ENCODE assay signal across 12 mouse cellular contexts in genomic region chr5:120365950-120366467, GRCm38 (mm10).
A peak's percentile ranks its signal among the peaks of the same experiment; 100 is the strongest.
DNase-seq lines count a peak whose midpoint lies in the region; ATAC-seq lines count a peak whose summit lies in the region.
"Had no signal": no experiment of that assay in that cellular context is flagged by ENCODE, and none has a peak within 500 bp of the region (broad histone marks: within the 10 kb centered on the region; RNA-seq: fewer than 3 reads in every experiment).

No protein-coding gene starts in this region.

- WGBS in forebrain, embryonic 13.5 days, result 32% methylated on average over 10 of the region's 10 CpGs
- WGBS in hindbrain, embryonic 10.5 days, result 49% methylated on average over 10 of the region's 10 CpGs
- 15% methylated on average over 10 of the region's 10 CpGs for WGBS in neural tube, embryonic 13.5 days

- ATAC-seq in forebrain, embryonic 13.5 days, result peak; percentile 75
- ATAC-seq in neural tube, embryonic 13.5 days (ENCODE audit: low read depth), result peak; percentile 83
- ATAC-seq: liver, embryonic 12.5 days had no signal

- peak overlapping the region; percentile 80 for H3K27ac ChIP-seq in forebrain, embryonic 13.5 days
- peak overlapping the region; percentile 66 for H3K27ac ChIP-seq in hindbrain, embryonic 10.5 days
- peak overlapping the region; percentile 84 for H3K27ac ChIP-seq in neural tube, embryonic 13.5 days (replicated peaks)
- H3K27ac ChIP-seq: embryonic facial prominence, embryonic 13.5 days; liver, embryonic 12.5 days had no signal

- no peak for DNase-seq in hindbrain, embryonic 10.5 days (ENCODE audit: low spot score)
- DNase-seq in left cerebral cortex, adult 18-20 months (ENCODE audit: low spot score in 2 of 2), result peak; percentile 11 to 31
- no peak for DNase-seq in adrenal gland, postnatal 14 days
- no peak for DNase-seq in lung, postnatal 36 days
- no peak for DNase-seq in thymus, postnatal 14 days
- DNase-seq: gastrocnemius, postnatal 10 days; kidney, postnatal 25 days had no signal

- H3K9ac ChIP-seq in forebrain, embryonic 13.5 days, result peak overlapping the region; percentile 35; the same call in 1 of the 2 replicates
- H3K9ac ChIP-seq in neural tube, embryonic 13.5 days, result no peak overlapping the region
- H3K9ac ChIP-seq: embryonic facial prominence, embryonic 13.5 days; liver, embryonic 12.5 days had no signal

- H3K4me2 ChIP-seq in forebrain, embryonic 13.5 days, result peak overlapping the region; percentile 23
- H3K4me2 ChIP-seq in neural tube, embryonic 13.5 days, result peak overlapping the region; percentile 18; the same call in 1 of the 2 replicates
- H3K4me2 ChIP-seq: embryonic facial prominence, embryonic 13.5 days; liver, embryonic 12.5 days had no signal

- no peaks in the 10 kb centered on the region for H3K9me3 ChIP-seq in forebrain, embryonic 13.5 days (replicated peaks)
- no peaks in the 10 kb centered on the region for H3K9me3 ChIP-seq in hindbrain, embryonic 10.5 days
- no peaks in the 10 kb centered on the region for H3K9me3 ChIP-seq in neural tube, embryonic 13.5 days
- H3K9me3 ChIP-seq: embryonic facial prominence, embryonic 13.5 days; liver, embryonic 12.5 days had no signal

- no peak overlapping the region for H3K4me3 ChIP-seq in forebrain, embryonic 13.5 days
- H3K4me3 ChIP-seq in hindbrain, embryonic 10.5 days, result no peak overlapping the region
- no peak overlapping the region for H3K4me3 ChIP-seq in neural tube, embryonic 13.5 days
- H3K4me3 ChIP-seq: embryonic facial prominence, embryonic 13.5 days; liver, embryonic 12.5 days; megakaryocyte, embryonic 14.5 days had no signal

- no peaks in the 10 kb centered on the region for H3K36me3 ChIP-seq in forebrain, embryonic 13.5 days (ENCODE audit: poor library complexity, severe bottlenecking)
- no peaks in the 10 kb centered on the region for H3K36me3 ChIP-seq in hindbrain, embryonic 10.5 days
- no peaks in the 10 kb centered on the region for H3K36me3 ChIP-seq in neural tube, embryonic 13.5 days
- H3K36me3 ChIP-seq: embryonic facial prominence, embryonic 13.5 days; liver, embryonic 12.5 days had no signal

- H3K4me1 ChIP-seq in forebrain, embryonic 13.5 days, result peaks cover 14% of the 10 kb centered on the region
- peaks cover 14% of the 10 kb centered on the region for H3K4me1 ChIP-seq in hindbrain, embryonic 10.5 days (replicated peaks)
- H3K4me1 ChIP-seq in neural tube, embryonic 13.5 days (replicated peaks), result peaks cover 24% of the 10 kb centered on the region
- H3K4me1 ChIP-seq: embryonic facial prominence, embryonic 13.5 days; liver, embryonic 12.5 days; megakaryocyte, embryonic 14.5 days had no signal

- H3K27me3 ChIP-seq in forebrain, embryonic 13.5 days, result peaks cover 3% of the 10 kb centered on the region; the same call in 1 of the 2 replicates
- peaks cover 26% of the 10 kb centered on the region; the same call in 1 of the 2 replicates for H3K27me3 ChIP-seq in hindbrain, embryonic 10.5 days (ENCODE audit: insufficient read depth, poor library complexity, severe bottlenecking)
- peaks cover 8% of the 10 kb centered on the region for H3K27me3 ChIP-seq in neural tube, embryonic 13.5 days

Comparison
In these comparisons a context has a peak if more than half of its experiments do, and no peak if none do; other contexts are left out.
1. DNase-seq: peak in left cerebral cortex, adult 18-20 months (2 of 2); none in hindbrain, embryonic 10.5 days (single experiment), adrenal gland, postnatal 14 days (single experiment), lung, postnatal 36 days (single experiment) and thymus, postnatal 14 days (single experiment).
2. Peak in every context shown above with its lines, with median percentiles within 50 percentile points of each other: H3K27ac ChIP-seq.